Mouse (Mus musculus): Measurements from ENCODE around the gene Emcn.

Emcn gene

DNA sequence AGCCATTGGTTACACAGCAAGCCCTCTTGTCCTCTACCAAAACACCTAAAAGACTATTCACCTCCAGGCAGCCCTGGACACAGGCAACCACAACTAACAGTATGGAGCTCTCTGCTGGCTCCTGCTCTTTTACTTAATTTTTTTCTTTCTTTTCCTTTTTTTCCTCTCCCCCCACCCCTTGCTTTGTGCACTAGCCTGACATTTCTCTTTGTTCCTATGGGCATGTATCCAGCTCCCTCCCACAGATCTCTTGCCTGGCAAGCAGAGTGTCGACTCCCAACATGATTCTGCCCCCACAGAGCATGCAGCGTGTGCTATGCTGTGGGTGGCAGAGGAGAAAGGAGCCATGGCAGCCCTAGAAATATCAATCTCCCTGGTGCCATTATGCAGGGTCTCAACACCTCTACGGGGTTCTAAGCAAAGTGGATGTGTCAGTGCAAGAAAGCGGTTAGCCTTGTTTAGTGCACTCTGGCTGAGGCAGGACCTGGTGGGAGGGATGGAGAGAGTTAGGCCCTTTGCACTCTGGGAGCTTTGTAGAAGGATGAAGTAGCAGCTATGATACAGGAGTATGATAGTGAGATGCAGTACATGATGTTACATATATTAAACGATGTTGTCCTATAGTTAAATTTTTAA is 74.7 kb downstream of the Emcn start:
- no peak for DNase-seq (ENCODE audit: low read depth, low spot score)

DNA sequence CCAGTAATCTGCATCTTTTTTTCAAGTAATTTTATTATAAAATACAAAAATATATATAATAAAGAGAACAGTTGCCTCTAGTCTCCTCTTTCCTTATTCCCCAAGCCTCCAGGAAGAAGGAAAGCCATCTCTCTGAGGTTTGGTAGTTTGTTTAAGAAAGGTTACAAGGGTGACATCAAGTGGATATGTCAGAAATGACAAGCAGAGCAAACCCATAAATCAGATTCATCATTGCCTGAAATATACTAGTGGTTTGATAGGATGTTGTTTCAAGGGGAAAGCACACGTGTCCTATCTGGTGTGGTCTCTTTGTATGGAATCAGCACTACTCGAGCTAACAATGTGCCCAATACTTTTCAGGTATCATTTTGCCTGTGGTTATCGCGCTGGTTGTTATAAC is 77.8 kb downstream of the Emcn start:
- no peak for DNase-seq (ENCODE audit: low read depth, low spot score)

DNA sequence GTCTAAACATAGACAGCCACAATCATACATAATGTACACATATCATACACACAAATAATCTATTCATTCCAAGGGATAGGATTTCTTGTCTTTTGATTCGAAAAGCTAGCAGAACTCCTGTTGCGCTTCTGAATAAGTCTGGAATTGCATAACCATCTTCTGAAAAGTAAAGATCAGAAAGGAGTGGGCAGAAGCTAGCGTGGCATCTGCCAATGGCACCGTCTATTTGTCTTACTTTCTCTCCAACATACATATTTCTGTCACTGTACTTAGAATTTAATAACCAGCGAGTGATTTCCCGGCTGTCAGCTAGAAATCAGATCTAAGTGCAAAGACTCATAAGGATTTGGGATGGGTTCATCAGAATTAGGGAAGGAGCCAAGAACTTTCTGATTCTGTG is 88.6 kb downstream of the Emcn start:
- no peak for DNase-seq (ENCODE audit: low read depth, low spot score)

GRCm38 (mm10) chr3:137464902-137465629 is 124.2 kb downstream of the Emcn start:
- no peak for DNase-seq (ENCODE audit: low read depth, low spot score)

GRCm38 (mm10) chr3:137465953-137466352 is 125.1 kb downstream of the Emcn start:
- no peak for DNase-seq (ENCODE audit: low read depth, low spot score)

GRCm38 (mm10) chr3:137466766-137467165 is 125.9 kb downstream of the Emcn start:
- no peak for DNase-seq (ENCODE audit: low read depth, low spot score)

DNA sequence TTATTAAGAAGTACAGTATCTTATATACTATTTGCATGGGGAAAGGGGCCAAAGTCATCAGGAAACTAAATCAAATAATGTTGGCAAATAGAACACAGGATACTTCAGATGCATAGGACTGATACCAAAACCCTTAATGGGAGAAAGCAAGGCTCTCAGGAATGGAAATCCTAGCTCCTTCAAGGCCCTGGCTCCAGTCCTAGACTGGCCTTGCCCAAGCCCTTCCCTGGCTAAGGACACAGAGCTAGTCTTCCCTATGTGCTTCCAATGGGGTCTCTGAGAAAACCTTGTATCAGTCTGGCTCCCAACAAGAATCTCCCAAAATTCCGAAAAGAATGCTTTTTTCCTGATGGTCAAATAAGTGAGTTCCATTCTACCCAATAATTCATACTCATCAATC is 126.5 kb downstream of the Emcn start:
- DNase-seq (ENCODE audit: low read depth, low spot score): no peak

DNA sequence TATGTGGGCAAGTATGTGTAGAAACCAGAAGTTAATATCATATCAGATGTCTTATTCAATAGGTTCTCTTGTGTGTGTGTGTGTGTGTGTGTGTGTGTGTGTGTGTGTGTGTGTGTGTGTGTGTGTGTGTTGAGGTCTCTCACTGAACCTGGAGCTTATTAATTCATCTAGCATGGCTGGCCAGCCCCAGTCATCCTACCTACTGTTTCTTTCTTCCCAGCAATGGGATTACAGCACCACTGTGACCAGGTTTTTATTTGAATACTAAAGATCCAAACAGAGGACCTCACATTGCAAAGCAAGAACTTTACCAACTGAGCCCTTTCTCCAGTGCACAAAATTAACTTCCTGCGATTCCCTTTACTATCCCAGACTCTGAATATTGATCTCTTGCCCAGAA is 131.3 kb downstream of the Emcn start:
- no peak for DNase-seq (ENCODE audit: low read depth, low spot score)

DNA sequence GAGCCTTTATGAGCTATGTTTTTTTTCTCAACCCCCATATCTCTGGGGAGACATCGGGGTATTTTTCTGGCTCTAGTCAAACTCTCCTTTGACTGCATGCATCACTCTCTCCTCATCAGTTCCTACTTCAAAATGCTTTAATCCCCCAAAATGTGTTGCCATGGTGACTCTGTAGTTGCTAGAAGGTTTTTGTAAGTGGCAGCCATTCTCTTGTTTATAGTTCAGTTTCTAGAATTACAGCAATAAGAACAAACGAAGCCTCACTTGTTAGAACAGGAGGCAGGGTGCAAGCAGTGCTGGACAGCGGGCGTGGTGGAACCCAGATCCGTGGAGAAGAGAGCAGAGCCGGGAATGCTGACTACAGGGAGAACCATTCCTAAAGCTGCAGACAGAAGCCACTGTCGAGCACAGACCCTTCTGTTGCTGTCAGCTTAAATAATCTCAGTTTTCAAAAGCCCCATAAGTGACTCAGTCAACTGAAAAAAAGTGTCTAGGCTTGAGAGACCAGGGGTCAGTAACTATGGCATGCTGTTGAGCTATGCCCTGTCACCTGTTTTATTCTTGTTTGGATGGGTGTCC is 139.0 kb downstream of the Emcn start:
- no peak for DNase-seq (ENCODE audit: low read depth, low spot score)

- no peak for DNase-seq (ENCODE audit: low read depth, low spot score)
Measured at GRCm38 (mm10) chr3:137481157-137481556, 140.3 kb downstream of the Emcn start.
